Mouse (Mus musculus) hindbrain, embryonic 11.5 days (tissue): ENCODE results near the gene Sox15. TPM values are rescaled to one million over a fixed set of nuclear protein-coding genes. Genes with fewer than 3 reads are reported as not detected.

Experiments
- ATAC-seq: fragments of 200-750 bp; cut with Nextera tagmentation; 2 replicates; pipeline ENCODE4 v1.8.0; 2017; ENCODE audit warnings: mild to moderate bottlenecking, moderate TSS enrichment, moderate library complexity; ENCODE audit not compliant: low FRiP score
- DNase-seq: peaks from one replicate; pipeline ENCODE4 v3.0.0-alpha.2; 2015; ENCODE audit warnings: low spot score
- H3K27ac ChIP-seq: fragments of 300-500 bp; sonication (generic); 2 replicates; pipeline ENCODE4 v1.5.1; 2014; ENCODE audit warnings: mild to moderate bottlenecking, low read depth, low read length
- H3K27me3 ChIP-seq: fragments of 300-500 bp; sonication (generic); 2 replicates; pipeline ENCODE4 v1.6.1; 2014; ENCODE audit warnings: mild to moderate bottlenecking, low read length, moderate library complexity, mixed read lengths; ENCODE audit not compliant: control insufficient read depth, insufficient read depth
- H3K36me3 ChIP-seq: fragments of 300-500 bp; sonication (generic); 2 replicates; pipeline ENCODE4 v1.6.1; 2014; ENCODE audit warnings: mild to moderate bottlenecking, low read length, moderate library complexity, mixed read lengths; ENCODE audit not compliant: control insufficient read depth, insufficient read depth
- H3K4me1 ChIP-seq: fragments of 300-500 bp; sonication (generic); replicated peaks from 2 replicates; pipeline ENCODE4 v1.6.1; 2014; ENCODE audit warnings: low read length, mixed read lengths; ENCODE audit not compliant: control insufficient read depth, insufficient read depth
- H3K4me2 ChIP-seq: fragments of 300-500 bp; sonication (generic); replicated peaks from 2 replicates; pipeline ENCODE4 v1.6.1; 2014; ENCODE audit warnings: mild to moderate bottlenecking, low read depth, low read length
- H3K4me3 ChIP-seq: fragments of 300-500 bp; sonication (generic); 2 replicates; pipeline ENCODE4 v1.5.1; 2014; ENCODE audit warnings: low read depth, low read length
- H3K9ac ChIP-seq: fragments of 300-500 bp; sonication (generic); 2 replicates; pipeline ENCODE4 v1.6.1; 2014; ENCODE audit warnings: low read depth, low read length
- H3K9me3 ChIP-seq: fragments of 300-500 bp; sonication (generic); 2 replicates; pipeline ENCODE4 v1.6.1; 2016; ENCODE audit warnings: low read length; ENCODE audit not compliant: control insufficient read depth
- WGBS: fragments of 180-500 bp; shearing (Covaris S2); extraction: QIAGEN DNeasy Blood & Tissue Kit; methylation state at CpG from one replicate; pipeline ENCODE4 v1.1.7; 2014; 5-methylcytosine and 5-hydroxymethylcytosine counted together
- polyA plus RNA-seq: library from polyadenylated mRNA; unstranded; fragments of >200 nt; fragmentation: Nextera tagmentation; extraction: Ambion mirVana; gene quantifications from 2 replicates; pipeline ENCODE4 v1.2.1, GENCODE M21; 2014

Sox15 gene
- polyA plus RNA-seq, 1 experiment from 2014 or later: not detected

- no peak for DNase-seq
- no peak within 1 kb of the TSS for H3K27ac ChIP-seq
- no peaks in the 10 kb centered on the region for H3K27me3 ChIP-seq
- H3K4me3 ChIP-seq: no peak within 1 kb of the TSS
- peaks cover 3% of the 10 kb centered on the region; the same call in 1 of the 2 replicates for H3K4me1 ChIP-seq
- no peaks in the 10 kb centered on the region for H3K36me3 ChIP-seq
- no peak within 1 kb of the TSS for H3K4me2 ChIP-seq
- 68% methylated on average over 10 of the region's 10 CpGs for WGBS
- no peaks in the 10 kb centered on the region for H3K9me3 ChIP-seq
- no peak for ATAC-seq
- H3K9ac ChIP-seq: no peak within 1 kb of the TSS; the same call in 1 of the 2 replicates
Measured at GRCm38 (mm10) chr11:69685526-69686148, 30.5 kb downstream of the Sox15 start, which contains the start of gene Tnfsf13. Tnfsf13 (minus strand) TSS chr11:69685784.

- 15% methylated on average over 4 of the region's 4 CpGs for whole genome bisulfite sequencing
- DNase-seq: no peak
- H3K27ac ChIP-seq: no peak overlapping the region
Measured at GRCm38 (mm10) chr11:69686377-69686776, 31.3 kb downstream of the Sox15 start.

GRCm38 (mm10) chr11:69687061-69687460 is 31.9 kb downstream of the Sox15 start:
- Histone ChIP-seq H3K27ac (no peak overlapping the region), H3K27me3 (no peaks in the 10 kb centered on the region), H3K9ac (no peak overlapping the region), H3K4me2 (no peak overlapping the region), H3K4me3 (no peak overlapping the region), H3K9me3 (no peaks in the 10 kb centered on the region), H3K36me3 (no peaks in the 10 kb centered on the region), H3K4me1 (no peaks in the 10 kb centered on the region)
- ATAC-seq (no peak), DNase-seq (no peak)
- whole genome bisulfite sequencing: 51% methylated on average over 5 of the region's 5 CpGs

More at GRCm38 (mm10) chr11:69686377-69686776, 31.3 kb downstream of the Sox15 start:
- Histone ChIP-seq H3K4me2 (no peak overlapping the region), H3K9me3 (no peaks in the 10 kb centered on the region), H3K36me3 (no peaks in the 10 kb centered on the region), H3K4me3 (no peak overlapping the region), H3K4me1 (no peaks in the 10 kb centered on the region), H3K9ac (no peak overlapping the region), H3K27me3 (no peaks in the 10 kb centered on the region)
- no peak for ATAC-seq

DNA sequence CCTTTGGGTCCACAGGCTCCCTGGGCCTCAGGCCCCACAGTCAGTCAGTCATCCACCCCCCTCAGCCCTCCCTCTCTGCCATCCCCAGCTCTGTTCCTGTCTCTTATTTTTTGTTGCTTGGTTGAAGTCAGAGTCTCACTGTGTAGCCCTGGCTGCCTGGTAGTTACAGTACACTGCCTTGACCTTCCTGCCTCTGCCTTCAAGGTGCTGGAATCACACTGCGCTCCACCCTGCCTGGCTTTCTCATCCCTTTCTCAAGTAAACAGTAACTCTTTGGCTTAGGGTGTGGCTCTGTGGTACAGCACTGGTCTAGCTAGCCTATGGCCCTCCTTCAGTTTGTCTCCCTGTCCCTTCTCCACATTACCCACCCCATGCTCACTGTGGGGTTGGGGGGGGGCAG is 34.8 kb downstream of the Sox15 start:
- H3K36me3 ChIP-seq: no peaks in the 10 kb centered on the region
- no peak overlapping the region for H3K4me3 ChIP-seq
- no peak overlapping the region for H3K9ac ChIP-seq
- no peak for DNase-seq
- ATAC-seq: no peak
- H3K9me3 ChIP-seq: no peaks in the 10 kb centered on the region
- WGBS: 92% methylated on average over 1 of the region's 1 CpGs
- no peak overlapping the region for H3K27ac ChIP-seq
- H3K4me2 ChIP-seq: no peak overlapping the region
- no peaks in the 10 kb centered on the region for H3K4me1 ChIP-seq
- no peaks in the 10 kb centered on the region for H3K27me3 ChIP-seq

GRCm38 (mm10) chr11:69692196-69692811 is 37.2 kb downstream of the Sox15 start:
- Histone ChIP-seq H3K9ac (no peak overlapping the region), H3K4me2 (no peak overlapping the region), H3K27ac (no peak overlapping the region), H3K27me3 (no peaks in the 10 kb centered on the region), H3K4me1 (peaks cover 7% of the 10 kb centered on the region), H3K4me3 (no peak overlapping the region), H3K36me3 (no peaks in the 10 kb centered on the region), H3K9me3 (no peaks in the 10 kb centered on the region)
- no peak for DNase-seq
- WGBS: 82% methylated on average over 9 of the region's 9 CpGs
- no peak for ATAC-seq

DNA sequence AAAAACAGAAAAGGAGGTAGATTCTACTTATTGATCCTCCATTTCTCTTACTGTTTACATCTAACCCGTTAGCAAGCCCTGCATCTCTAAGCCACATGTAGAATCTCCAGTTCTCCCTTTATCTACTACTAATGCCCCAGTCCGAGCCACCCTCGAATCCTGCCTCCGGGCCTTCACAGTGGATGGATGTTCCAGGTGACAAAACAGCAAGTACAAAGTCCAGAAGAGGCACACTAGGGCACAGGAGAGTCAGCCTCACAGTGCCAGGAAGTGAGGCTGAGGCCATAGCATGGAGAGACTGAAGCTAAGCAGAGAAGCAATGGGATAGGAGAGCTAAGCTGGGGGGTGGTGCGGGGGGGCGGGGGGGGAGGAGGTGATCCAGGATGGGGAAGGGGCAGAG is 37.7 kb downstream of the Sox15 start:
- 80% methylated on average over 6 of the region's 6 CpGs for WGBS
- ATAC-seq: no peak
- Histone ChIP-seq H3K9me3 (no peaks in the 10 kb centered on the region), H3K27ac (no peak overlapping the region), H3K36me3 (no peaks in the 10 kb centered on the region), H3K9ac (no peak overlapping the region), H3K4me3 (no peak overlapping the region), H3K4me1 (peaks cover 7% of the 10 kb centered on the region), H3K4me2 (no peak overlapping the region), H3K27me3 (no peaks in the 10 kb centered on the region)
- no peak for DNase-seq

DNA sequence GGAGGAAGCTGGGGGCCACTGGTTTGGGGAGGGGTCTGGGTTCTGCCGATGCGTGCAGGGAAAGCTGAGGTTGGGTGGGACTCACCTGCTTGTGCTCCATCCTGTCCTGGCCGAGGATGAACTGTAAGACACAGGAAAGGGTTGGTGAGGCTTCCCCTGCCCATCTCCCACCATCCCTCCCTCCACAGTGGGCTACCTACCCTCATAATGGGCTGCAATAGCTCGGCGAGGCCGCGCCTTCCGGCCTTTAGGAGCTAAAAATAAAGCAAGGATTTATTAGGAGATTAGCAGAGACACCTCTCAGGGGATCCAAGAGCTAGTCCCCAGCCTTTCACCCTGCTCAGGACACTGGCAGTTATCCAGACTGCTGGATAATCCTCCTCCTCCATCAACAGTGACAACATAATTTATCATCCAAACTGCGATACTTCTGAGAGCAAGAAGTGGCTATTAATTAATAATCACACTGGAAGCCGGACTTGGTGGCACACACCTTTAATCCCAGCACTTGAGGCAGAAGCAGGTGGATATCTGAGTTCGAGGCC is 38.4 kb downstream of the Sox15 start:
- Histone ChIP-seq H3K4me1 (peaks cover 7% of the 10 kb centered on the region), H3K27ac (no peak overlapping the region), H3K9me3 (no peaks in the 10 kb centered on the region), H3K4me3 (no peak overlapping the region), H3K9ac (0 out of 2 replicates have a peak overlapping the region, but pooled peaks have one; percentile 11), H3K36me3 (no peaks in the 10 kb centered on the region), H3K4me2 (no peak overlapping the region), H3K27me3 (no peaks in the 10 kb centered on the region)
- 74% methylated on average over 11 of the region's 11 CpGs for WGBS
- ATAC-seq (no peak), DNase-seq (no peak)

GRCm38 (mm10) chr11:69695046-69695360 is 39.9 kb downstream of the Sox15 start:
- Histone ChIP-seq H3K9me3 (no peaks in the 10 kb centered on the region), H3K4me1 (peaks cover 7% of the 10 kb centered on the region), H3K9ac (peak overlapping the region; percentile 79; the same call in 1 of the 2 replicates), H3K27me3 (no peaks in the 10 kb centered on the region), H3K36me3 (no peaks in the 10 kb centered on the region), H3K27ac (no peak overlapping the region), H3K4me2 (peak overlapping the region; percentile 93), H3K4me3 (peak overlapping the region; percentile 39; the same call in 1 of the 2 replicates)
- ATAC-seq (no peak), DNase-seq (no peak)
- WGBS: 25% methylated on average over 6 of the region's 6 CpGs
